Mouse (Mus musculus) liver, postnatal 0 days (tissue): Measurements from ENCODE around the gene Rftn1.

ENCODE experiments used
- CTCF ChIP-seq: sonication (generic); IDR thresholded peaks from 2 replicates; pipeline ENCODE4 v1.5.1; 2016; ENCODE audit warnings: antibody characterized with exemption, low read depth
- EP300 ChIP-seq: IDR thresholded peaks from 2 replicates; pipeline ENCODE4 v1.6.1; 2016; ENCODE audit warnings: antibody characterized with exemption, low read depth, mild to moderate bottlenecking

- TF ChIP-seq CTCF: no peak
- no peak for TF ChIP-seq EP300
Measured at GRCm38 (mm10) chr17:50235943-50236701, 45.6 kb upstream of the Rftn1 start.
